Mouse (Mus musculus) MEL (cell line): ENCODE measurements at regions not wholly inside any gene's neighbourhood (a gene's known extent, or its start where the extent isn't known, plus 50 kb on each side); places are given as distances from the start of the nearest gene placed in this dataset.

ENCODE experiments used
- DNase-seq: peaks from one replicate; pipeline ENCODE4 v3.0.0; 2011; ENCODE audit warnings: low read depth, low spot score
- H3K27ac ChIP-seq: 2 replicates; pipeline ENCODE4 v1.5.1; 2012; ENCODE audit warnings: low read depth, mild to moderate bottlenecking, control low read depth, low read length, moderate library complexity; ENCODE audit not compliant: control insufficient read depth
- H3K27me3 ChIP-seq, 2 experiments: fragments of 150-350 bp in 1 of 2; sonication (generic) in 1 of 2; 2 replicates each; pipeline ENCODE4 v1.6.1; 2012; ENCODE audit warnings: low read length in 2 of 2, mild to moderate bottlenecking in 2 of 2, improper control_type of control experiment in 1 of 2, moderate library complexity in 1 of 2; ENCODE audit not compliant: insufficient read depth in 2 of 2, control insufficient read depth in 1 of 2
- H3K36me3 ChIP-seq, 2 experiments: 2 replicates each; pipeline ENCODE4 v1.6.1; 2012 to 2014; ENCODE audit warnings: low read length in 2 of 2, improper control_type of control experiment in 1 of 2, inconsistent platforms in 1 of 2, mild to moderate bottlenecking in 1 of 2; ENCODE audit not compliant: insufficient read depth in 2 of 2, control insufficient read depth in 1 of 2
- H3K4me1 ChIP-seq, 2 experiments: fragments of 150-350 bp in 1 of 2; sonication (generic) in 1 of 2; 2 replicates each; pipeline ENCODE4 v1.6.1; 2012; ENCODE audit warnings: low read length in 2 of 2, improper control_type of control experiment in 1 of 2, mild to moderate bottlenecking in 1 of 2; ENCODE audit not compliant: insufficient read depth in 2 of 2, control insufficient read depth in 1 of 2
- H3K4me3 ChIP-seq, 2 experiments: fragments of 150-350 bp in 1 of 2; sonication (generic) in 1 of 2; 2 replicates each; pipeline ENCODE4 v1.5.1; 2012; ENCODE audit warnings: low read depth in 2 of 2, low read length in 2 of 2, mild to moderate bottlenecking in 2 of 2, moderate library complexity in 2 of 2, control low read depth in 1 of 2, improper control_type of control experiment in 1 of 2; ENCODE audit not compliant: control insufficient read depth in 1 of 2, insufficient read depth in 1 of 2
- H3K79me2 ChIP-seq: 2 replicates; pipeline ENCODE4 v1.6.1; 2012; ENCODE audit warnings: mild to moderate bottlenecking, low read length, moderate library complexity; ENCODE audit not compliant: control insufficient read depth, poor library complexity, insufficient read depth
- H3K9ac ChIP-seq: 2 replicates; pipeline ENCODE4 v1.6.1; 2012; ENCODE audit warnings: low read depth, mild to moderate bottlenecking, control low read depth, low read length, moderate library complexity; ENCODE audit not compliant: control insufficient read depth, poor library complexity, severe bottlenecking
- H3K9me3 ChIP-seq: fragments of 150-350 bp; sonication (generic); replicated peaks from 2 replicates; pipeline ENCODE4 v1.6.1; 2012; ENCODE audit warnings: mild to moderate bottlenecking, low read length, improper control_type of control experiment, moderate library complexity; ENCODE audit not compliant: insufficient read depth
- CHD2 ChIP-seq: IDR thresholded peaks from 2 replicates; pipeline ENCODE4 v1.6.1; 2011; ENCODE audit warnings: low read length, improper control_type of control experiment
- ETS1 ChIP-seq: IDR thresholded peaks from 2 replicates; pipeline ENCODE4 v1.6.1; 2012; ENCODE audit warnings: low read depth, mild to moderate bottlenecking, inconsistent platforms, low read length, improper control_type of control experiment, moderate library complexity
- HCFC1 ChIP-seq: IDR thresholded peaks from 2 replicates; pipeline ENCODE4 v1.6.1; 2012; ENCODE audit warnings: low read depth, mild to moderate bottlenecking, inconsistent platforms, low read length, improper control_type of control experiment, moderate library complexity
- JUND ChIP-seq: IDR thresholded peaks from 2 replicates; pipeline ENCODE4 v1.6.1; 2011; ENCODE audit warnings: low read depth, mild to moderate bottlenecking, improper control_type of control experiment, low read length
- MAFK ChIP-seq: IDR thresholded peaks from 2 replicates; pipeline ENCODE4 v1.6.1; 2011; ENCODE audit warnings: low read depth, mild to moderate bottlenecking, low read length, improper control_type of control experiment, borderline replicate concordance
- MAZ ChIP-seq: IDR thresholded peaks from 2 replicates; pipeline ENCODE4 v1.6.1; 2012; ENCODE audit warnings: low read depth, mild to moderate bottlenecking, inconsistent platforms, low read length, improper control_type of control experiment
- MYC ChIP-seq: IDR thresholded peaks from 2 replicates; pipeline ENCODE4 v1.6.1; 2011; ENCODE audit warnings: low read depth, mild to moderate bottlenecking, low read length, improper control_type of control experiment, moderate library complexity
- NELFE ChIP-seq: IDR thresholded peaks from 2 replicates; pipeline ENCODE4 v1.6.1; 2011; ENCODE audit warnings: low read depth, low read length, improper control_type of control experiment
- NRF1 ChIP-seq: IDR thresholded peaks from 2 replicates; pipeline ENCODE4 v1.6.1; 2014; ENCODE audit warnings: low read depth, mild to moderate bottlenecking, inconsistent platforms, low read length, improper control_type of control experiment, moderate library complexity; ENCODE audit not compliant: poor library complexity, insufficient read depth, severe bottlenecking
- POLR2A ChIP-seq, 2 experiments: IDR thresholded peaks; 2 replicates each; pipeline ENCODE4 v1.6.1; 2011 to 2012; ENCODE audit warnings: low read length in 2 of 2, mild to moderate bottlenecking in 2 of 2, control low read depth in 1 of 2, improper control_type of control experiment in 1 of 2, low read depth in 1 of 2, moderate library complexity in 1 of 2; ENCODE audit not compliant: control insufficient read depth in 1 of 2, insufficient read depth in 1 of 2, poor library complexity in 1 of 2
- RAD21 ChIP-seq: IDR thresholded peaks from 2 replicates; pipeline ENCODE4 v1.6.1; 2011; ENCODE audit warnings: mild to moderate bottlenecking, low read depth, low read length, improper control_type of control experiment
- TAL1 ChIP-seq: IDR thresholded peaks from 2 replicates; pipeline ENCODE4 v1.6.1; 2012; ENCODE audit warnings: mild to moderate bottlenecking, inconsistent platforms, low read length, moderate library complexity, mixed read lengths
- TCF12 ChIP-seq: IDR thresholded peaks from 2 replicates; pipeline ENCODE4 v1.6.1; 2014; ENCODE audit warnings: low read depth, mild to moderate bottlenecking, inconsistent platforms, low read length, improper control_type of control experiment, moderate library complexity
- UBTF ChIP-seq: IDR thresholded peaks from 2 replicates; pipeline ENCODE4 v1.6.1; 2012; ENCODE audit warnings: low read depth, mild to moderate bottlenecking, inconsistent platforms, low read length, improper control_type of control experiment, moderate library complexity, borderline replicate concordance; ENCODE audit not compliant: insufficient read depth
- USF1 ChIP-seq: IDR thresholded peaks from 2 replicates; pipeline ENCODE4 v1.6.1; 2014; ENCODE audit warnings: low read depth, mild to moderate bottlenecking, inconsistent platforms, low read length, improper control_type of control experiment, moderate library complexity
- ZKSCAN1 ChIP-seq: IDR thresholded peaks from 2 replicates; pipeline ENCODE4 v1.6.1; 2012; ENCODE audit warnings: low read depth, mild to moderate bottlenecking, inconsistent platforms, low read length, improper control_type of control experiment, moderate library complexity
- ZMIZ1 ChIP-seq: IDR thresholded peaks from 2 replicates; pipeline ENCODE4 v1.6.1; 2012; ENCODE audit warnings: low read depth, mild to moderate bottlenecking, inconsistent platforms, low read length, improper control_type of control experiment, moderate library complexity

DNA sequence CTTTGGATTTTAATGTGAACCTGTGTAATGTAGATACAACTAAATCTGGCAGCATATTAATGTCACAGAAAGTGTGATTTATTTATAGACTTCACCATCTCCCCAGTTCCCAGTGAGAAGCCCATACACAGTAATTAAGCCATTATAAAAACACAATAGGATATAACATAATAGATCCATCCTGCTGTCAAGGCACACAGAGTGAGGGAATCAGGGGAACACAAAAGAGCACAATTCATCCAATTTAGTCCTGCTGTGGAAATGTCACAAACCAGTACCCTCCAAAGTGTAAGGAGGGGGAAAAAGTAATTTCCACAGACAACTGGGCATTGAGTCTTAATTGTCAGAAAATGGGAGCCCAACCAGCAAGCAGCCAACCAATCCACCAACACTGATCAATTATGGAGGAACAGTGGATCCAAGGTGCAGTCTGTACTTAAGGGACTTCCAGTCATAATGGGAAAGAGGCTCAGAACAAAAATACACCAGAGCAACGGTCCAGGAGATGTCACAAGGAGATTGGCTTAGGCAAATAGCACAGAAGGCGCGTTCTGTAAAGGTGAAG is 336.1 kb downstream of the Cog6 start:
- Histone ChIP-seq H3K4me3 (no peak overlapping the region), H3K4me1 (no peaks in the 10 kb centered on the region), H3K9ac (no peak overlapping the region), H3K9me3 (no peaks in the 10 kb centered on the region), H3K36me3 (no peaks in the 10 kb centered on the region), H3K79me2 (no peaks in the 10 kb centered on the region), H3K27ac (no peak overlapping the region), H3K27me3 (no peaks in the 10 kb centered on the region)
- DNase-seq, result no peak
- no peak for TF ChIP-seq NRF1
- no peak for TF ChIP-seq ETS1
- no peak for TF ChIP-seq HCFC1
- no peak for TF ChIP-seq MYC
- TF ChIP-seq ZKSCAN1, result no peak
- TF ChIP-seq TAL1, result no peak
- no peak for TF ChIP-seq ZMIZ1
- TF ChIP-seq USF1, result no peak
- no peak for TF ChIP-seq UBTF
- no peak for TF ChIP-seq POLR2A (IDR thresholded peaks at IDR 0.05; ENCODE audit: control insufficient read depth in 1 of 2, insufficient read depth in 1 of 2, low read depth in 1 of 2, low read length in 2 of 2, poor library complexity in 1 of 2)
- TF ChIP-seq NELFE, result no peak
- no peak for TF ChIP-seq TCF12
- no peak for TF ChIP-seq RAD21
- TF ChIP-seq MAZ, result no peak
- no peak for TF ChIP-seq JUND

DNA sequence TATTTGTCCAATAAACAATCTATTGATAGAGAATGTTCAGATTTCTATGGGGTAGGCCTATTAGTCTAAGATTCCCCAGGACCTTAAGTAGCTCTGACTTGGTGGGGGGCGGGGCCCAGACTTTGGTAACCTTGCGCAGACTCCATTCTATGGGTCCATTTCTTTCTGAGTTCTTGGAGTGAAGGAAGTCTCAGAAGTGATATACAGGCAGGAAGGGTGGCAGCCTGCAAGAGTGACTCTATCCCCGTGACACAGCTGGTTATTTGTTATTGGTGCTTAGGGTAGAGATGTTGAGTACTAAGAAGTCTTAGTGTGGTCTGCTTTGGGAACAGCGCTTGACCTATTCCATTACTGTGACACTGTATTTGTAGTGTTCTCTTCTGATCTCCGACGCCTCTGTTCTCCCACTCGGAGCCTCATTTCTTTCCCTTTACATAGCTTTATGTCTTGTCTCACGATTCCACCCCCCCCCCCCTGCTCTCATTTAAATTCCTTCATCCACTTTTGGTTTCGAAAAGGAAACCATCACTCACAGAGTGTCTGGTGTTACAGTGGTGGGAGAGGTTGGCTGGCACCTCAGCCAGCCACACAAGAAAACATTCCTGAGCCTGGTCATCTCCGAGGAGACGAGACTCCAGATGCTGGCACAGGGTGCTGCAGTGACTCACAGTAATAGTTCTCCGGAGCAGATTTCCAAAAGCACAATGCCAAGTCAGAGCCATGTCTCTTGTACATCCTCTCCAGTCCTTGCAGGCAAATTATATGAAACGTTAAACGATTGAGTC is 340.0 kb downstream of the Cog6 start:
- Histone ChIP-seq H3K79me2 (no peaks in the 10 kb centered on the region), H3K9me3 (no peaks in the 10 kb centered on the region), H3K4me3 (no peak overlapping the region), H3K27me3 (no peaks in the 10 kb centered on the region), H3K4me1 (no peaks in the 10 kb centered on the region), H3K27ac (no peak overlapping the region), H3K36me3 (no peaks in the 10 kb centered on the region), H3K9ac (no peak overlapping the region)
- no peak for TF ChIP-seq CHD2
- TF ChIP-seq MAFK, result no peak
- no peak for DNase-seq
